Mouse (Mus musculus) large intestine, adult 2 months (tissue): Measurements from ENCODE around the gene Sec14l5. TPM values are rescaled to one million over a fixed set of nuclear protein-coding genes. Genes with fewer than 3 reads are reported as not detected.
A peak's percentile ranks its signal among the peaks of the same experiment; 100 is the strongest.
"Not testable (repeated sequence)": the region's sequence is repeated elsewhere in the genome, so short reads cannot be mapped to it uniquely, and the experiment has no call there.

Experiments
- DNase-seq: peaks from one replicate; pipeline ENCODE4 v3.0.0-alpha.2; 2012; ENCODE audit warnings: low read depth, low spot score
- WGBS: fragments of 180-500 bp; shearing (Covaris S2); methylation state at CpG from one replicate; pipeline ENCODE4 v1.1.7; 2018; 5-methylcytosine and 5-hydroxymethylcytosine counted together
- polyA plus RNA-seq: library from polyadenylated mRNA; depleted of rRNA; stranded (reverse); fragments of >200 nt; gene quantifications from 2 replicates; pipeline ENCODE4 v1.2.3, GENCODE M21; 2012; rRNA removed

The Sec14l5 gene
- polyA plus RNA-seq, 1 experiment: not detected

- no peak for DNase-seq
- 69% methylated on average over 5 of the region's 5 CpGs for WGBS
These were observed 59.1 kb downstream of the Sec14l5 start for GRCm38 (mm10) chr16:5206051-5206450.

DNA sequence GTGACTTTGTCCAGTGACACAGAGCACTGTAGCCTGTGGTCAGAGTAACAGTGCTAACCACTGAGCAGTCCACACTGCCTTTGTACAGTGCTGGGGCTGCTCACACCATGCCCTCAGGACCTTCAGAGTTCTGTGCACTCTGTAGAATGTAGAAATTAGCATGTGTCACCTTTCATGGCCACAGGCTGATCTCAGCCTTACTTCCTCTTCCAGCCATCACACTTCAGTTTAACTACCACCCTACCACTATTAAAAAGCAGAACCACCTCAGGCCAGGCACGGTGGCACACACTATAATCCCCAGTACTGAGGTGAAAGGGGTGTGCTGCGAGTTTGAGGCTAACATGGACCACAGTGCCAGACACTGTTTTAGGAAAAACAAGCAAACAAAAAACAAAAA lies 63.5 kb downstream of the Sec14l5 start:
- DNase-seq: no peak
- 64% methylated on average over 2 of the region's 2 CpGs for WGBS

GRCm38 (mm10) chr16:5212150-5212549 lies 65.2 kb downstream of the Sec14l5 start:
- DNase-seq: no peak
- WGBS: 79% methylated on average over 3 of the region's 3 CpGs

DNA sequence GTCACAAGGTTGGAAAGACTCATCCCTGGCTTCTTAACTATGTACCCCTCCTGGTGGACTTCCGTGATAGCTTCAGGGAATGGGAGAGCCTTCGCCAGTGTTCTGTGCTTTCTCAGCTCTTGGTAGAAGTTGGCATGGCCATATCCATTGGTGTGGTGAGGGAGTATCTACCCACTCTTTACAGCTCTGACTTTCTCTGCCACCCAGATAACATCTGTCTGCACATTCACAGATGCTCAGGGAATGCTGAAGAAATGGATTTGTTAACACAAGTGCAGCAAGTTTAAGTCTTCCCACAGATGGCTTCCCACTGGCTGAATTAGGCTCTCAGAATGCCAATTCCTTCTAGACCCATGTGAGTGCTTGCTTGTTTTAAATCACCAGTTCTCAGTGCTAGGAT lies 67.2 kb downstream of the Sec14l5 start:
- DNase-seq: no peak
- WGBS: 87% methylated on average over 2 of the region's 2 CpGs

DNA sequence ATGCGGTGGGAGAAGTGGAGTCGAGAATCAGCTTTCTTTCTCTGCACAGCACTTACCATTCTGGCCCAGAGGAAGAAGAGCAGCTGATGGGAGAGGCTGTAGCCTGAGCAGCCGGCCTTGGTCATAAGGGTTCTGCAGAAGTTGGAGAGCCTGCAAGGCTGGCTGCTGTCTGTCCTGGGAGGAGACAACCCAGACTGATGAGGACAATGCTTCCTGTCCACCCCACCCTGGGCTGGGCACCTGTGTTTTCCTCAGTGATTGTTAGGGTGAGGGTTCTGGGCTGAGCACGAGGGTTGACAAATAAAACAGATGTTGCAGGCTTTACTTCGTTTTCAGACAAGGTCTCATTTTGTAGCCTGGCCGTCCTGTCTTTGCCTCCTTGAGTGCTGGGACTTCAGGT lies 69.8 kb downstream of the Sec14l5 start:
- 27% methylated on average over 6 of the region's 6 CpGs for WGBS
- no peak for DNase-seq

DNA sequence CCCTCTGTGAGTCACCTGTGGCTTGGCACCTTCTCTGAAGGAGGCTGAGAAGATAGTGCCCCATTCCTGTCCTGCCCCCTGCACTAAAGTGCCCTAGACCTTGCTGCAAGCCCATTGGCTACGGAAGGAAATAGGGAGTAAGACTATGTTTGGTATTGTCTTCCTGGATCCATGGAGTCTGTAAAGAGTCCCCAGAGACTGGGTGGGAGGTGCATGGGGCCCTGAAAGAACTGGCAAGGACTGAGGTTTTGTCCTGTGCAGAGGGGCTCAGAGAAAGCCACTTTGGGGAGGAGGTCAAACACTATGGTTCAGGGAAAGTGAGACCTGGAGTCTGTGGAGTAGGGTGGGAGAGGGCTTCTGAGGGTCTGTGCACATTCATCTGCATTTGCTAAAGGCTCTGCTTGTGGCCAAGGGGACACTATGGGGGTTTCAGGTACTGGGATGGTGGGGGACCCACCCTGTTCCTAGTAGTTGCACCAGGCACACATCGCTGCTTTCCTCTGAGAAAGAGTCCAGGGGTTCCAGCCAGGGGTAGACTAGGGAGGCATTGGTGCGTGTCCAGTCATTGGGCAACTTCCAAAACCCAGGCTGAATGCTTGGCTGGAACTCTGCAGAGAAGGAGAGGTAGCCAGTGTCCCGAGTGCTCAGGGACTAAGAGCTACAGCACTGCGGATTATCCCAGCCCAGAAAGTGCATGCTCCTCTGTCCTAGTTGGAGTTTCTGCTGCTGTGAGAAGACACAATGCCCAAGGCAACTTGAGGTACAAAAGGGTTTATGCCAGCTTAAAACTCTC lies 70.6 kb downstream of the Sec14l5 start:
- 66% methylated on average over 5 of the region's 5 CpGs for WGBS
- no peak for DNase-seq

GRCm38 (mm10) chr16:5221403-5221802 lies 74.5 kb downstream of the Sec14l5 start:
- WGBS: 32% methylated on average over 4 of the region's 4 CpGs
- DNase-seq: no peak

- no peak for DNase-seq
- 27% methylated on average over 6 of the region's 6 CpGs for WGBS
These were observed 75.2 kb downstream of the Sec14l5 start, which contains the start of gene AU021092 for GRCm38 (mm10) chr16:5222140-5222539. Gene AU021092 (minus strand): TSS chr16:5222299.

GRCm38 (mm10) chr16:5226534-5226933 lies 79.6 kb downstream of the Sec14l5 start:
- DNase-seq: not testable (repeated sequence)
- 0% methylated on average over 1 of the region's 1 CpGs for WGBS

- 80% methylated on average over 19 of the region's 19 CpGs for WGBS
- not testable (repeated sequence) for DNase-seq
These were observed 80.6 kb downstream of the Sec14l5 start for GRCm38 (mm10) chr16:5227501-5227900.

DNA sequence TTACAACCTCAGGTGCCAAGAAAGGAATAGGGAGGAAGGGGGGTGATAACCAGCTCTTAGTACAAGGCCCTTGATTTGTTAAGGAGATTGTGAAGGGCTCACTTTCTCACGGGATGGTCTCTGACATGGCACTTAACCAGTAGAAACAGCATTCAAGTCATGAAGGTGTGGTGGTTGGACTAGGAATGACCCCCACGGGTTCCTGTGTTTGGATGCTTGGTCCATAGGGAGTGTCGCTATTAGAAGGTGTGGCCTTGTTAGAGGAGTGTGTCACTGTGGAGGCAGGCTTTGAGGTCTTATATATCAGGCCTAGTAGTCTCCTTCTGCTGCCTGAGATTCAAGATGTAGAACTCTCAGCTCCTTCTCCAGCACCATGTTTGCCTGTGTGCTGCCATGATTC lies 81.2 kb downstream of the Sec14l5 start:
- WGBS: 59% methylated on average over 3 of the region's 3 CpGs
- DNase-seq: not testable (repeated sequence)

- WGBS: 74% methylated on average over 4 of the region's 4 CpGs
- no peak for DNase-seq
These were observed 86.1 kb downstream of the Sec14l5 start for GRCm38 (mm10) chr16:5232982-5233381.

GRCm38 (mm10) chr16:5233418-5234313 lies 86.8 kb downstream of the Sec14l5 start, which contains the start of gene Alg1:
Gene Alg1 (plus strand): TSS chr16:5233621.
- peak; percentile 85 for DNase-seq
- WGBS: 1% methylated on average over 47 of the region's 47 CpGs

Other genes with a start within 250 kb of the Sec14l5 start
- 55.7 and 56.2 TPM in 2 replicates for gene Nudt16l1, start 208.3 kb upstream of the Sec14l5 start, polyA plus RNA-seq
- gene Anks3, start 182.9 kb upstream of the Sec14l5 start, polyA plus RNA-seq: 25.2 and 44.5 TPM in 2 replicates
- gene Sept12, start 149.3 kb upstream of the Sec14l5 start, polyA plus RNA-seq: 0.11 and 0.44 TPM in 2 replicates
- gene Smim22, start 139.8 kb upstream of the Sec14l5 start, polyA plus RNA-seq: 436 and 466 TPM in 2 replicates
- gene Rogdi, start 133.6 kb upstream of the Sec14l5 start, polyA plus RNA-seq: 46.1 and 51.6 TPM in 2 replicates
- 52.5 and 65.5 TPM in 2 replicates for gene Glyr1, start 97.2 kb upstream of the Sec14l5 start, polyA plus RNA-seq
- 22.4 and 31.1 TPM in 2 replicates for gene Ubn1, start 97.1 kb upstream of the Sec14l5 start, polyA plus RNA-seq
- 0.81 and 0.86 TPM in 2 replicates for gene Ppl, start 14.7 kb upstream of the Sec14l5 start, polyA plus RNA-seq
- gene Nagpa, start 56.9 kb downstream of the Sec14l5 start, polyA plus RNA-seq: 31.4 and 36.4 TPM in 2 replicates
- 4.1 and 5.0 TPM in 2 replicates for gene AU021092, start 75.2 kb downstream of the Sec14l5 start, polyA plus RNA-seq
- gene Alg1, start 86.5 kb downstream of the Sec14l5 start, polyA plus RNA-seq: 32.6 and 35.1 TPM in 2 replicates
- gene Eef2kmt, start 108.9 kb downstream of the Sec14l5 start, polyA plus RNA-seq: 41.1 and 43.2 TPM in 2 replicates